Mouse (Mus musculus): ENCODE measurements around the gene Gm47841. TPM values are rescaled to one million over a fixed set of nuclear protein-coding genes. Genes with fewer than 3 reads are reported as not detected.

Gm47841 gene
- polyA plus RNA-seq, 1 experiment from 2014 or later: not detected

DNA sequence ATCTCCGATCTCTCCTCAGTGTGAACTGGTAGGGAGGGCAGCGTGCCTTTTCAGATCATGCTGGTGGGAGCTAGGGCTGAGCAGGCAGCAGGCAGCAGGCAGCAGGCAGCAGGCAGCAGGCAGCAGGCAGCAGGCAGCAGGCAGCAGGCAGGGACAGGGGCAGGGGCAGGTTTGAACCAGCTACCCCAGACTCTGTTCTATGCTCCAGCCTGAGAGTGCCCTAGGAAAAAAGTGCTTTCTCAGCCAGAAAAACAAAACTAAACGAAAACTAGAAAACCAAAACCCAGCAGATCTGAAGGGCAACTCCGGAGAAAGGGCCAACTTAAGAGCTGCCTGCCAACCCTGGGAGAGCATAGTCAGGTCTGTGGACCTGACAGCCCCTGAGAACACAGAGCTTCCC is 21.5 kb upstream of the Gm47841 start:
- Histone ChIP-seq H3K27me3 (replicated peaks; ENCODE audit: control insufficient read depth, insufficient read depth, low read length) (no peaks in the 10 kb centered on the region), H3K36me3 (ENCODE audit: control insufficient read depth, insufficient read depth, low read length) (no peaks in the 10 kb centered on the region), H3K4me1 (ENCODE audit: control insufficient read depth, insufficient read depth, low read length) (no peaks in the 10 kb centered on the region), H3K27ac (ENCODE audit: low read depth, low read length) (no peak overlapping the region), H3K4me3 (ENCODE audit: low read depth, low read length) (no peak overlapping the region), H3K9ac (ENCODE audit: low read length) (0 out of 2 replicates have a peak overlapping the region, but pooled peaks have one; percentile 3), H3K4me2 (ENCODE audit: low read length) (no peak overlapping the region), H3K9me3 (replicated peaks; ENCODE audit: control insufficient read depth, low read length) (no peaks in the 10 kb centered on the region)
- WGBS: 60% methylated on average over 4 of the region's 4 CpGs
- ATAC-seq (no peak), DNase-seq (ENCODE audit: low spot score) (no peak)

DNA sequence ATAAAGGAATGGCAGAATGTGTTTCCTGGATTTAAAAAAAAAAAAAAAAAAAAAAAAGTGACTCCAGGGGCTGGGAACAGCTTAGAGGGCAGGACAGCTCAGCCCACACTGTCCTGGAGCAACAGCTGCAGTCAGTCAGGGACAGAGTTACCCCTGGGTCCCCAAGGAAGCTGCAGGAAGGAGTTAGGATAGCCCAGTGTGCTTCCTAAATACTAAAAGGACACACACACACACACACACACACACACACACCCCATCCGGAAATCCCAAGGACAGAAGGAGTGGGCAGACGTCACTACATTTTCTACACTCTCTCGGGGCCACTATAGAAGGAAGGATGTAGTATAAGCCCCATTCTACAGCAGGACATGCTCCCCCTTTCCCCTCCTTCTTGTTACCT is 20.8 kb upstream of the Gm47841 start:
- H3K4me3 ChIP-seq (ENCODE audit: low read depth, low read length): no peak overlapping the region
- DNase-seq (ENCODE audit: low spot score) (no peak), ATAC-seq (no peak)
- 52% methylated on average over 3 of the region's 3 CpGs for WGBS
- H3K9me3 ChIP-seq (replicated peaks; ENCODE audit: control insufficient read depth, low read length): no peaks in the 10 kb centered on the region
- H3K4me1 ChIP-seq (ENCODE audit: control insufficient read depth, insufficient read depth, low read length): no peaks in the 10 kb centered on the region
- no peak overlapping the region for H3K4me2 ChIP-seq (ENCODE audit: low read length)
- no peak overlapping the region for H3K9ac ChIP-seq (ENCODE audit: low read length)
- no peaks in the 10 kb centered on the region for H3K27me3 ChIP-seq (replicated peaks; ENCODE audit: control insufficient read depth, insufficient read depth, low read length)
- no peak overlapping the region for H3K27ac ChIP-seq (ENCODE audit: low read depth, low read length)
- H3K36me3 ChIP-seq (ENCODE audit: control insufficient read depth, insufficient read depth, low read length): no peaks in the 10 kb centered on the region

DNA sequence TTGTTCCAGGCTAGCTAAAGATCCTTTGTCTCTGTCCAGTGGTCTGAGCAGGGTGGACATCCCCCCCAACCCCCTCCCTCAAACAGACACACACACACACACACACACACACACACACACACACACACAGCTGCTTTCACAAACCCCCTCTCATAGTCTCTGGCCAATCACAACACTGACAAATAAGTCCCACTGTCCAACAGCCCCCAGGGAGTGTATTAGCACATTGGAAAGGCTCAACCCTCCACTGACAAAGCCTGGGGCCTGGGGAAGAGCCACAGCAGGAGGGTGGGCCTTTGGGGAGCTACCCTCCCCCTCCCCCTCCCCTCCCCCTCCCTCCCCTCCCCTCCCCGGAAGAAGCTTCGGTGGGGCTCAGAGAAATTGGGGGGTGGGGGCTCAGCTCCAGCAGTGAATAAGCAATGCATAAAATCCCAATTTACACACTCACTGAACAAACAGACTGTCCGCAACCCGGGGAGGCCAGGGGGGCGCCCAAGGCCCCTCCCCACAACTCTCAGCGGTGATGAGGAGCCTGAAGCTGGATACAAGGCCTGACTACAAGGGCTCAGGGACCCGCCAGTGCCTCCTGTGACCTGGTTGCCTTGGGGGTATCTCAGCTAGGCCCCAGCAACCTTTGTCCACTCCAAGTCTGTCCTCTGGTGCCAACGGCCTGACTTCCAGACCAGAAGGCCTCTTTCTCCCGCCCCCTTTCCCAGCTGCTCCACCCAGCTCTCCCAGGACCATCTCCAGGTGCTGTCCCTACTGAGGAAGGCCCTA is 19.9 kb upstream of the Gm47841 start:
- H3K4me1 ChIP-seq (ENCODE audit: control insufficient read depth, insufficient read depth, low read length): no peaks in the 10 kb centered on the region
- WGBS: 11% methylated on average over 7 of the region's 9 CpGs
- H3K36me3 ChIP-seq (ENCODE audit: control insufficient read depth, insufficient read depth, low read length): no peaks in the 10 kb centered on the region
- no peak overlapping the region for H3K9ac ChIP-seq (ENCODE audit: low read length)
- no peak overlapping the region for H3K4me2 ChIP-seq (ENCODE audit: low read length)
- ATAC-seq: peak; percentile 45; the same call in 1 of the 2 replicates
- no peaks in the 10 kb centered on the region for H3K9me3 ChIP-seq (replicated peaks; ENCODE audit: control insufficient read depth, low read length)
- H3K27me3 ChIP-seq (replicated peaks; ENCODE audit: control insufficient read depth, insufficient read depth, low read length): no peaks in the 10 kb centered on the region
- H3K27ac ChIP-seq (ENCODE audit: low read depth, low read length): peak overlapping the region; percentile 33; the same call in 1 of the 2 replicates
- DNase-seq (ENCODE audit: low spot score): no peak
- no peak overlapping the region for H3K4me3 ChIP-seq (ENCODE audit: low read depth, low read length)

DNA sequence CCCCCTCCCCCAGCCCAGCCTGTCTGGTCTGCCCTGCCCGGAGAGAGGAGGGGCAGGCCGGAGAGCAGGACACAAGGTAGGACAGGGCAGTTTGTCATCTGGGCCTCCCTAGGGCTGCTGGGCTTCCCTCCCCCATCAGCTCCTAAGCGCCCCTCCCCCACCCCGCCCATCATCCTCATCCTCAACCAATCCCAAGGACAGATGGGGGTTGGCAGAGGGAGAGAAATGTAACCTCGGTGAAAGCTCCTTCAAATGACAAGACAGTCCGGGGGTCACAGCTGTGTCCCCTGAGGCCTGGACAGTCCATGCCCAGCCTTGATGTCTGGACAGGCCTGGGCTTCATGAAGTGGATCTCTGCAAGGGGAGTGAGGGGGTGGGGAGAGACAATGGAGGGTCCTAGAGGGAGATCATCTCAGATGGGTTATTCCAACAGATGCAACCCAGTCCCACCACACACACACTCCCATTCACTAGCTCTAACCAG is 19.2 kb upstream of the Gm47841 start:
- peak; percentile 30; the same call in 1 of the 2 replicates for ATAC-seq
- Histone ChIP-seq H3K27ac (ENCODE audit: low read depth, low read length) (no peak overlapping the region), H3K4me2 (ENCODE audit: low read length) (no peak overlapping the region), H3K9ac (ENCODE audit: low read length) (no peak overlapping the region), H3K4me1 (ENCODE audit: control insufficient read depth, insufficient read depth, low read length) (no peaks in the 10 kb centered on the region), H3K27me3 (replicated peaks; ENCODE audit: control insufficient read depth, insufficient read depth, low read length) (no peaks in the 10 kb centered on the region), H3K36me3 (ENCODE audit: control insufficient read depth, insufficient read depth, low read length) (no peaks in the 10 kb centered on the region), H3K4me3 (ENCODE audit: low read depth, low read length) (no peak overlapping the region), H3K9me3 (replicated peaks; ENCODE audit: control insufficient read depth, low read length) (no peaks in the 10 kb centered on the region)
- DNase-seq (ENCODE audit: low spot score): no peak
- 13% methylated on average over 5 of the region's 6 CpGs for WGBS

DNA sequence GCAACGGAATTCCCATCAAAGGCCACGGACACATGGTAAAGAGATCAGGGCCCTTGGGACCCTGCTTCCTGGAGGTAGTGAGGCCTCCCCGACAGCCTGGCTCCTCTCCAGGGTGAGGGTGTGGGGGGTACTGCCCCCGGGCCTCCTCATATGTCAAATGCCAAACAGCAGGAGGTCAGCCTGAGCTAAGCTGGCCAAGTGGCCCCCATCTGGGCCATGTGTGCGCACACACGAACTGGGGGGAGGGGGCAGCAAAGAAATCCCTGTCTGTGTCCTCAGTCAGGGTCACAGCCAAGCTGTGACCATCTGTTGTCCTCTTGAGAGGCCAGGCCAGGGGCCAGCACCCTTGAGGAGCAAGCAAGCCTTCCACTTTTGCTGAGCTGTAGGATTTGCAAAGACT is 17.9 kb upstream of the Gm47841 start:
- Histone ChIP-seq H3K27me3 (replicated peaks; ENCODE audit: control insufficient read depth, insufficient read depth, low read length) (no peaks in the 10 kb centered on the region), H3K9me3 (replicated peaks; ENCODE audit: control insufficient read depth, low read length) (no peaks in the 10 kb centered on the region), H3K4me2 (ENCODE audit: low read length) (no peak overlapping the region), H3K4me1 (ENCODE audit: control insufficient read depth, insufficient read depth, low read length) (peaks cover 2% of the 10 kb centered on the region), H3K4me3 (ENCODE audit: low read depth, low read length) (no peak overlapping the region), H3K27ac (ENCODE audit: low read depth, low read length) (no peak overlapping the region), H3K36me3 (ENCODE audit: control insufficient read depth, insufficient read depth, low read length) (no peaks in the 10 kb centered on the region), H3K9ac (ENCODE audit: low read length) (no peak overlapping the region)
- DNase-seq (ENCODE audit: low spot score) (no peak), ATAC-seq (no peak)
- WGBS: 42% methylated on average over 6 of the region's 6 CpGs

DNA sequence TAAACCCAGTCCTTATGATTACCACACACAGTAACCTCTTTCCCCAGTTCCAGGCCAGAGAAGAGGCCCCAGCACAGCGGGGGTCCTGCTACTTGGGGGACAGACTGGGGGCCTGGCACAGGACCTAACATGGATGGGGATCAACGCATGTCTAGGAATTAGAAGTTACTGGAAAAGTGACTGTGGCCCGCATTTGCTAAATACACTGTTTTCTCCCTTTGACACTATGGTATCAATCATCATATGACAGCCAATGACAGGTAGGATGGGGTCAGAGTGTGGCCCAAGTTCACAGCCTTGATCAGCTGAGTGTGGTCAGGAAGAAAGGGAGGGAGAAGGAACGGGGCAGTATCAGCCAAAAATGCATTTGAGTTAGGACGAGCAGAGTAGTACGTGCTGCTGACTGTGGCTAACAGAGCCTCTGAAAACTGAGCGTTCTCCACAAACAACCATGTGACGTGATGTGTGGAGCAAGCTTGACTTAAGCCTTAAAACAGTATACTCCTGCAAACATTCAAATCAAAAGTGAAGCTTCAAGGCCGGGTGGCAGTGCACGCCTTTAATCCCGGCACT is 13.2 kb upstream of the Gm47841 start:
- Histone ChIP-seq H3K27ac (ENCODE audit: low read depth, low read length) (no peak overlapping the region), H3K36me3 (ENCODE audit: control insufficient read depth, insufficient read depth, low read length) (no peaks in the 10 kb centered on the region), H3K4me2 (ENCODE audit: low read length) (no peak overlapping the region), H3K27me3 (replicated peaks; ENCODE audit: control insufficient read depth, insufficient read depth, low read length) (peaks cover 3% of the 10 kb centered on the region; the same call in 1 of the 2 replicates), H3K4me3 (ENCODE audit: low read depth, low read length) (no peak overlapping the region), H3K9ac (ENCODE audit: low read length) (no peak overlapping the region), H3K9me3 (replicated peaks; ENCODE audit: control insufficient read depth, low read length) (no peaks in the 10 kb centered on the region), H3K4me1 (ENCODE audit: control insufficient read depth, insufficient read depth, low read length) (peaks cover 8% of the 10 kb centered on the region)
- DNase-seq (ENCODE audit: low spot score): no peak
- 44% methylated on average over 11 of the region's 11 CpGs for WGBS
- ATAC-seq: no peak

DNA sequence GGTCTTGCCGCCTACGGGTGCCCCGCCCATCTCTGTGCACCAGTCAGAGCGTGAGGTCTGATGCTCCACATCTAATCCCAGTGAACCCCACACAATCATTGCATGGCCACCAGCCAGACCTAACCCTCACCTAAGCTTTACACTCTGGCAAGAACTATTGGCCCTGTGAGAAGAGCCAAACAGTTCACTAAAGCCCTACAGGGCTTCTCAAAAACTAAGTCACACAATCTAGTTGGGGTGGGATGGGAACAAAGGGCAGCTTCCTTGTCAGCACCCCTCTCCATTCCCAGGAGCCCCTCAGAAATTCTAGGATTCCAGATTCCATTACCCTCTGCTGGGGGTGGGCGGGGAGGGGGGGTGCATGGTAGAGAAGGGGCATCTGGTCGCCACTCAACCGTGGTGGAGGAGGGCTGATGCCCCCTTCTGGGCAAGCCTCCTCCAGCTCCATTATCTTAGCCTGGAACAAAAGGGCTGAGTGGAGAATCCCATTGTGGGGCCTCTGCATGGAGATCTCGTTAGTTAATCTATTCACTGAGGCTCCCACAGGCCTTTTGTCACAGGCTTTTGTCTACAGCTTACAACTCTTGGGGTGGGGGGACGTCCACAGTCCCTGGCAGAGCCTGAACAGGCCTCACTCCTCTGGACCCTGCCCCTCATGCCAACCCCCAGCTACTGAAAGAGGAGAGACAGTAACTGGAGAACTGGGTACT is 12.5 kb upstream of the Gm47841 start:
- no peak for ATAC-seq
- Histone ChIP-seq H3K4me3 (ENCODE audit: low read depth, low read length) (no peak overlapping the region), H3K9me3 (replicated peaks; ENCODE audit: control insufficient read depth, low read length) (no peaks in the 10 kb centered on the region), H3K36me3 (ENCODE audit: control insufficient read depth, insufficient read depth, low read length) (no peaks in the 10 kb centered on the region), H3K4me2 (ENCODE audit: low read length) (no peak overlapping the region), H3K4me1 (ENCODE audit: control insufficient read depth, insufficient read depth, low read length) (peaks cover 8% of the 10 kb centered on the region), H3K9ac (ENCODE audit: low read length) (no peak overlapping the region), H3K27me3 (replicated peaks; ENCODE audit: control insufficient read depth, insufficient read depth, low read length) (peaks cover 7% of the 10 kb centered on the region), H3K27ac (ENCODE audit: low read depth, low read length) (no peak overlapping the region)
- 12% methylated on average over 9 of the region's 9 CpGs for WGBS
- DNase-seq (ENCODE audit: low spot score): no peak

DNA sequence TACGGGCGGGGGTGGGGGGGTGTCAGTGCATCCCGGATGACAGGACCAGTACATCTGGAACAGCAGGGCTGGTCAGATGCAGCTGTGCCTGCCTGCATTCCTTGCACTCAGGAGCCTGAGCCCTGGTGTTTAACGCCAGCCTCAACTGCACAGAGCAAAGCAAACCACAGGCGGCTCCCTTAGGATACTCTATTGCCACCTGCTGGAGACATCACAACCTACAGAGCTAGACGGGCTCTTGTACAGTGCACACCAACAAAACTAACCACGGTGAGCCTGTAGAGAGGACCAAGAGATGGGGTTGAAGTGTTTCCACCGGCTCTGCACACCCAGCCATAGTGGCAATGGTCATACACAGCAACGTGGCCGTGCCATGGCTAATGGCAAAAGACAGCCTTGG is 9.0 kb upstream of the Gm47841 start:
- no peak overlapping the region for H3K9ac ChIP-seq (ENCODE audit: low read length)
- H3K4me1 ChIP-seq (ENCODE audit: control insufficient read depth, insufficient read depth, low read length): peaks cover 8% of the 10 kb centered on the region
- DNase-seq (ENCODE audit: low spot score) (peak; percentile 82), ATAC-seq (peak; percentile 66)
- no peak overlapping the region for H3K4me3 ChIP-seq (ENCODE audit: low read depth, low read length)
- 45% methylated on average over 10 of the region's 10 CpGs for WGBS
- no peak overlapping the region for H3K4me2 ChIP-seq (ENCODE audit: low read length)
- peaks cover 38% of the 10 kb centered on the region for H3K27me3 ChIP-seq (replicated peaks; ENCODE audit: control insufficient read depth, insufficient read depth, low read length)
- H3K36me3 ChIP-seq (ENCODE audit: control insufficient read depth, insufficient read depth, low read length): no peaks in the 10 kb centered on the region
- no peak overlapping the region for H3K27ac ChIP-seq (ENCODE audit: low read depth, low read length)
- no peaks in the 10 kb centered on the region for H3K9me3 ChIP-seq (replicated peaks; ENCODE audit: control insufficient read depth, low read length)

Data from forebrain, embryonic 14.5 days (tissue).